Mouse (Mus musculus): ENCODE measurements at regions not wholly inside any gene's neighbourhood (a gene's known extent, or its start where the extent isn't known, plus 50 kb on each side); places are given as distances from the start of the nearest gene placed in this dataset.

- Histone ChIP-seq H3K9ac (ENCODE audit: low read depth, low read length) (no peak overlapping the region), H3K36me3 (ENCODE audit: control insufficient read depth, insufficient read depth, low read length) (no peaks in the 10 kb centered on the region), H3K27ac (ENCODE audit: low read depth, low read length) (no peak overlapping the region), H3K27me3 (replicated peaks; ENCODE audit: control insufficient read depth, insufficient read depth, low read length) (no peaks in the 10 kb centered on the region), H3K4me2 (no peak overlapping the region), H3K4me3 (ENCODE audit: low read depth, low read length) (no peak overlapping the region), H3K4me1 (replicated peaks; ENCODE audit: control insufficient read depth, insufficient read depth, low read length) (no peaks in the 10 kb centered on the region), H3K9me3 (ENCODE audit: control insufficient read depth, low read length) (no peaks in the 10 kb centered on the region)
- 75% methylated on average over 11 of the region's 11 CpGs for WGBS
- ATAC-seq (replicated peaks; ENCODE audit: low FRiP score) = no peak
- DNase-seq (ENCODE audit: low spot score) = no peak
Measured at GRCm38 (mm10) chr13:92911660-92912284, 67.2 kb downstream of the Mtx3 start.

- H3K4me2 ChIP-seq = no peak overlapping the region
- no peaks in the 10 kb centered on the region for H3K36me3 ChIP-seq (ENCODE audit: control insufficient read depth, insufficient read depth, low read length)
- 54% methylated on average over 2 of the region's 2 CpGs for WGBS
- no peaks in the 10 kb centered on the region for H3K9me3 ChIP-seq (ENCODE audit: control insufficient read depth, low read length)
- no peak overlapping the region for H3K9ac ChIP-seq (ENCODE audit: low read depth, low read length)
- H3K4me1 ChIP-seq (replicated peaks; ENCODE audit: control insufficient read depth, insufficient read depth, low read length) = no peaks in the 10 kb centered on the region
- no peaks in the 10 kb centered on the region for H3K27me3 ChIP-seq (replicated peaks; ENCODE audit: control insufficient read depth, insufficient read depth, low read length)
- no peak overlapping the region for H3K4me3 ChIP-seq (ENCODE audit: low read depth, low read length)
- ATAC-seq (replicated peaks; ENCODE audit: low FRiP score) = no peak
- DNase-seq (ENCODE audit: low spot score) = no peak
- H3K27ac ChIP-seq (ENCODE audit: low read depth, low read length) = no peak overlapping the region
Measured at GRCm38 (mm10) chr13:92912661-92913060, 68.1 kb downstream of the Mtx3 start.

GRCm38 (mm10) chr13:92914631-92915030 lies 70.1 kb downstream of the Mtx3 start:
- Histone ChIP-seq H3K4me3 (ENCODE audit: low read depth, low read length) (no peak overlapping the region), H3K9me3 (ENCODE audit: control insufficient read depth, low read length) (no peaks in the 10 kb centered on the region), H3K36me3 (ENCODE audit: control insufficient read depth, insufficient read depth, low read length) (no peaks in the 10 kb centered on the region), H3K27me3 (replicated peaks; ENCODE audit: control insufficient read depth, insufficient read depth, low read length) (no peaks in the 10 kb centered on the region), H3K4me2 (no peak overlapping the region), H3K4me1 (replicated peaks; ENCODE audit: control insufficient read depth, insufficient read depth, low read length) (no peaks in the 10 kb centered on the region), H3K9ac (ENCODE audit: low read depth, low read length) (no peak overlapping the region), H3K27ac (ENCODE audit: low read depth, low read length) (no peak overlapping the region)
- DNase-seq (ENCODE audit: low spot score) = no peak
- no peak for ATAC-seq (replicated peaks; ENCODE audit: low FRiP score)
- 81% methylated on average over 3 of the region's 3 CpGs for WGBS

GRCm38 (mm10) chr13:92915221-92915839 lies 70.8 kb downstream of the Mtx3 start:
- ATAC-seq (replicated peaks; ENCODE audit: low FRiP score) (no peak), DNase-seq (ENCODE audit: low spot score) (no peak)
- Histone ChIP-seq H3K9ac (ENCODE audit: low read depth, low read length) (no peak overlapping the region), H3K9me3 (ENCODE audit: control insufficient read depth, low read length) (no peaks in the 10 kb centered on the region), H3K36me3 (ENCODE audit: control insufficient read depth, insufficient read depth, low read length) (no peaks in the 10 kb centered on the region), H3K4me3 (ENCODE audit: low read depth, low read length) (no peak overlapping the region), H3K27ac (ENCODE audit: low read depth, low read length) (no peak overlapping the region), H3K4me2 (no peak overlapping the region), H3K27me3 (replicated peaks; ENCODE audit: control insufficient read depth, insufficient read depth, low read length) (no peaks in the 10 kb centered on the region), H3K4me1 (replicated peaks; ENCODE audit: control insufficient read depth, insufficient read depth, low read length) (no peaks in the 10 kb centered on the region)
- WGBS = 68% methylated on average over 2 of the region's 2 CpGs

GRCm38 (mm10) chr13:92915948-92916710 lies 71.6 kb downstream of the Mtx3 start:
- H3K27me3 ChIP-seq (replicated peaks; ENCODE audit: control insufficient read depth, insufficient read depth, low read length) = no peaks in the 10 kb centered on the region
- no peak overlapping the region for H3K4me3 ChIP-seq (ENCODE audit: low read depth, low read length)
- 91% methylated on average over 5 of the region's 5 CpGs for WGBS
- H3K9me3 ChIP-seq (ENCODE audit: control insufficient read depth, low read length) = no peaks in the 10 kb centered on the region
- H3K27ac ChIP-seq (ENCODE audit: low read depth, low read length) = no peak overlapping the region
- no peak overlapping the region for H3K4me2 ChIP-seq
- no peaks in the 10 kb centered on the region for H3K4me1 ChIP-seq (replicated peaks; ENCODE audit: control insufficient read depth, insufficient read depth, low read length)
- H3K36me3 ChIP-seq (ENCODE audit: control insufficient read depth, insufficient read depth, low read length) = no peaks in the 10 kb centered on the region
- H3K9ac ChIP-seq (ENCODE audit: low read depth, low read length) = no peak overlapping the region
- DNase-seq (ENCODE audit: low spot score) = no peak
- no peak for ATAC-seq (replicated peaks; ENCODE audit: low FRiP score)

GRCm38 (mm10) chr13:92919882-92920281 lies 75.3 kb downstream of the Mtx3 start:
- DNase-seq (ENCODE audit: low spot score) = no peak
- no peaks in the 10 kb centered on the region for H3K27me3 ChIP-seq (replicated peaks; ENCODE audit: control insufficient read depth, insufficient read depth, low read length)
- H3K4me1 ChIP-seq (replicated peaks; ENCODE audit: control insufficient read depth, insufficient read depth, low read length) = no peaks in the 10 kb centered on the region
- no peak overlapping the region for H3K9ac ChIP-seq (ENCODE audit: low read depth, low read length)
- no peaks in the 10 kb centered on the region for H3K9me3 ChIP-seq (ENCODE audit: control insufficient read depth, low read length)
- WGBS = 74% methylated on average over 2 of the region's 2 CpGs
- H3K4me3 ChIP-seq (ENCODE audit: low read depth, low read length) = no peak overlapping the region
- ATAC-seq (replicated peaks; ENCODE audit: low FRiP score) = no peak
- no peak overlapping the region for H3K4me2 ChIP-seq
- H3K36me3 ChIP-seq (ENCODE audit: control insufficient read depth, insufficient read depth, low read length) = no peaks in the 10 kb centered on the region
- H3K27ac ChIP-seq (ENCODE audit: low read depth, low read length) = no peak overlapping the region

GRCm38 (mm10) chr13:92921936-92922335 lies 77.4 kb downstream of the Mtx3 start:
- WGBS = 91% methylated on average over 3 of the region's 3 CpGs
- no peak overlapping the region for H3K4me2 ChIP-seq
- no peak overlapping the region for H3K27ac ChIP-seq (ENCODE audit: low read depth, low read length)
- H3K27me3 ChIP-seq (replicated peaks; ENCODE audit: control insufficient read depth, insufficient read depth, low read length) = no peaks in the 10 kb centered on the region
- H3K9me3 ChIP-seq (ENCODE audit: control insufficient read depth, low read length) = no peaks in the 10 kb centered on the region
- no peak for ATAC-seq (replicated peaks; ENCODE audit: low FRiP score)
- no peak overlapping the region for H3K9ac ChIP-seq (ENCODE audit: low read depth, low read length)
- no peaks in the 10 kb centered on the region for H3K4me1 ChIP-seq (replicated peaks; ENCODE audit: control insufficient read depth, insufficient read depth, low read length)
- no peaks in the 10 kb centered on the region for H3K36me3 ChIP-seq (ENCODE audit: control insufficient read depth, insufficient read depth, low read length)
- no peak overlapping the region for H3K4me3 ChIP-seq (ENCODE audit: low read depth, low read length)
- DNase-seq (ENCODE audit: low spot score) = no peak

- WGBS = 55% methylated on average over 2 of the region's 2 CpGs
- Histone ChIP-seq H3K4me2 (no peak overlapping the region), H3K27me3 (replicated peaks; ENCODE audit: control insufficient read depth, insufficient read depth, low read length) (no peaks in the 10 kb centered on the region), H3K4me1 (replicated peaks; ENCODE audit: control insufficient read depth, insufficient read depth, low read length) (no peaks in the 10 kb centered on the region), H3K9me3 (ENCODE audit: control insufficient read depth, low read length) (no peaks in the 10 kb centered on the region), H3K4me3 (ENCODE audit: low read depth, low read length) (no peak overlapping the region), H3K27ac (ENCODE audit: low read depth, low read length) (no peak overlapping the region), H3K9ac (ENCODE audit: low read depth, low read length) (no peak overlapping the region), H3K36me3 (ENCODE audit: control insufficient read depth, insufficient read depth, low read length) (no peaks in the 10 kb centered on the region)
- ATAC-seq (replicated peaks; ENCODE audit: low FRiP score) = no peak
- DNase-seq (ENCODE audit: low spot score) = no peak
Measured at GRCm38 (mm10) chr13:92923496-92923895, 78.9 kb downstream of the Mtx3 start.

GRCm38 (mm10) chr13:92924021-92924420 lies 79.5 kb downstream of the Mtx3 start:
- Histone ChIP-seq H3K9ac (ENCODE audit: low read depth, low read length) (no peak overlapping the region), H3K27me3 (replicated peaks; ENCODE audit: control insufficient read depth, insufficient read depth, low read length) (no peaks in the 10 kb centered on the region), H3K4me2 (no peak overlapping the region), H3K4me1 (replicated peaks; ENCODE audit: control insufficient read depth, insufficient read depth, low read length) (no peaks in the 10 kb centered on the region), H3K36me3 (ENCODE audit: control insufficient read depth, insufficient read depth, low read length) (no peaks in the 10 kb centered on the region), H3K27ac (ENCODE audit: low read depth, low read length) (no peak overlapping the region), H3K4me3 (ENCODE audit: low read depth, low read length) (no peak overlapping the region), H3K9me3 (ENCODE audit: control insufficient read depth, low read length) (no peaks in the 10 kb centered on the region)
- WGBS = 54% methylated on average over 3 of the region's 3 CpGs
- ATAC-seq (replicated peaks; ENCODE audit: low FRiP score) (no peak), DNase-seq (ENCODE audit: low spot score) (no peak)
